Mouse (Mus musculus): ENCODE measurements around the gene Spry2. TPM values are rescaled to one million over a fixed set of nuclear protein-coding genes. Genes with fewer than 3 reads are reported as not detected.

Spry2 gene
- polyA plus RNA-seq, 1 experiment, result 32.0 TPM

DNA sequence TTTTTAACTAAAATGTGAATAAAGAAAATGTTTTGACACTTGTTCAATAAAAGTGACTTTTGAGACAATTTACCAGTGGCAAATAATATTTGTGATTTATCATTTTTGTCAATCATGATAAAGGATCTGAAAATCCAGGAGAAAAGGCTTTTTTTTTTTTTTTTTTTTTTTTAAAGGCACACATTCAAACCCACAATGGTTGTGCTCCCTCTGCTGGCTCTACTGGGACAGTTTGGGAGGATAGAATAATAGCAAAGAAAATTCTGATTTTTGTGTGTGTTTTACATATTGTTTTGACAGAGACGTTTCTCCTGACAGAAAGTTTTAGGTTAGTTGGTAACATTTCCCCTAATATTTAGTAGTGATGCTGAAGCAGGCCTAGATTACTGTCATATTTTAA is 28.1 kb upstream of the Spry2 start:
- Histone ChIP-seq H3K79me2 (ENCODE audit: control insufficient read depth, insufficient read depth) (no peaks in the 10 kb centered on the region), H3ac (ENCODE audit: control insufficient read depth, insufficient read length) (no peak overlapping the region), H3K27me3 (ENCODE audit: control insufficient read depth, insufficient read depth, insufficient read length) (no peaks in the 10 kb centered on the region), H3K4me3 (no peak overlapping the region), H3K4me2 (ENCODE audit: low read depth) (no peak overlapping the region), H3K36me3 (ENCODE audit: control insufficient read depth, insufficient read depth) (no peaks in the 10 kb centered on the region)
- no peak for TF ChIP-seq CEBPB (IDR thresholded peaks at IDR 0.05; ENCODE audit: insufficient read depth, poor library complexity, severe bottlenecking)
- TF ChIP-seq E2F4 (IDR thresholded peaks at IDR 0.05; ENCODE audit: insufficient read depth), result no peak
- no peak for TF ChIP-seq SRF (IDR thresholded peaks at IDR 0.05; ENCODE audit: control insufficient read depth, insufficient read length, low read depth)
- TF ChIP-seq TCF3 (IDR thresholded peaks at IDR 0.05; ENCODE audit: insufficient read length, low read depth), result no peak
- TF ChIP-seq USF1 (IDR thresholded peaks at IDR 0.05; ENCODE audit: low read depth), result no peak
- TF ChIP-seq POLR2AphosphoS2 (IDR thresholded peaks at IDR 0.05; ENCODE audit: insufficient read length, low read depth), result no peak

DNA sequence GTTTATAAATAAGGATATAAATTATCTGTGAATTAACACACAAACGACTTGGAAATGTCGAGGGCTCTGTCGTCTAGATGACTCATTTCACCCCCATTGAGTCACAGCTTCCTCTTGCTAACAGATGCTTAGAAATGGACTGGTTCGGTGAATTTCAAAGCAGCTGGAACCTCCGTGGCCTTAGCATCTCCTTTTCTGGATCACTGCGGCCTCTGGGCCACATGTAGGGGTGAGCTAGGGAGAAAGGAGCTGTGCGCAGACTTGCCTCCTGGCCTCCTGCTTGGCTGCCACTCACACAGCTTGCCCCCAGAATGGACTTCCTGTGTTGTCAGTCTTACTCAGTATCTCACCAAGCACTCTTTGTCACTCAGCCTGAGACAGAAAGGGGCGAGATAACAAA is 26.3 kb upstream of the Spry2 start:
- no peaks in the 10 kb centered on the region for H3K79me2 ChIP-seq (ENCODE audit: control insufficient read depth, insufficient read depth)
- no peak overlapping the region for H3ac ChIP-seq (ENCODE audit: control insufficient read depth, insufficient read length)
- peak overlapping the region; percentile 66 for H3K4me2 ChIP-seq (ENCODE audit: low read depth)
- H3K4me3 ChIP-seq, result no peak overlapping the region
- no peaks in the 10 kb centered on the region for H3K36me3 ChIP-seq (ENCODE audit: control insufficient read depth, insufficient read depth)
- no peak for TF ChIP-seq SRF (IDR thresholded peaks at IDR 0.05; ENCODE audit: control insufficient read depth, insufficient read length, low read depth)
- TF ChIP-seq POLR2AphosphoS2 (IDR thresholded peaks at IDR 0.05; ENCODE audit: insufficient read length, low read depth), result no peak
- TF ChIP-seq REST (IDR thresholded peaks at IDR 0.05; ENCODE audit: insufficient read depth, insufficient read length), result no peak
- TF ChIP-seq TCF3 (IDR thresholded peaks at IDR 0.05; ENCODE audit: insufficient read length, low read depth), result no peak
- no peak for TF ChIP-seq MAX (IDR thresholded peaks at IDR 0.05; ENCODE audit: low read depth)
- no peak for TF ChIP-seq TCF12 (IDR thresholded peaks at IDR 0.05; ENCODE audit: insufficient read depth, poor library complexity, severe bottlenecking)
- TF ChIP-seq USF1 (IDR thresholded peaks at IDR 0.05; ENCODE audit: low read depth), result no peak
- TF ChIP-seq MYOG (IDR thresholded peaks at IDR 0.05; ENCODE audit: control insufficient read depth in 1 of 3, insufficient read depth in 1 of 3, insufficient read length in 2 of 3, low read depth in 2 of 3), result no peak
- no peak for TF ChIP-seq POLR2A (IDR thresholded peaks at IDR 0.05; ENCODE audit: insufficient read length, low read depth)
- TF ChIP-seq CEBPB (IDR thresholded peaks at IDR 0.05; ENCODE audit: insufficient read depth, poor library complexity, severe bottlenecking), result no peak
- no peak for TF ChIP-seq MYOD1 (IDR thresholded peaks at IDR 0.05; ENCODE audit: control insufficient read depth in 1 of 3, insufficient read length in 2 of 3, low read depth in 2 of 3)
- TF ChIP-seq E2F4 (IDR thresholded peaks at IDR 0.05; ENCODE audit: insufficient read depth), result no peak
- H3K27me3 ChIP-seq (ENCODE audit: control insufficient read depth, insufficient read depth, insufficient read length), result no peaks in the 10 kb centered on the region

DNA sequence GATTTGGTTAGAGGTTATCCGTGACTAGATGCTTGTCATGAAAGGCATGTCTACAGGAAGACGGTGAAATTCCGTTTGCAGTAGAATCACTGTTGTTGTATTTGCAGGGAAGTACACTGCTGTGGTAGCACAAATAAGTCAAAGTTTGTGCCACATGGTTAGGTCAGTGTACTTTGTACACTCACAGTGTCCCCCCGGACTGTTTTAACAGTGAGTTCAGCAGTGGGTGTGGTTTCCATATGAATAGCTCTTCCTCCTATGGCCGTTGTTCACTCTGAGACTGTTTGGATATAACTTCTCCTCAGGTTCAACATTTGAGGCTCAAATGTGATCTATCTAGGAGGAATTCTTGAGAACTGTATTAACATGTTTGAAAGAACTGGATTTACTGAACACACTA is 25.8 kb upstream of the Spry2 start:
- Histone ChIP-seq H3K36me3 (ENCODE audit: control insufficient read depth, insufficient read depth) (no peaks in the 10 kb centered on the region), H3K4me3 (no peak overlapping the region), H3ac (ENCODE audit: control insufficient read depth, insufficient read length) (no peak overlapping the region), H3K27me3 (ENCODE audit: control insufficient read depth, insufficient read depth, insufficient read length) (no peaks in the 10 kb centered on the region), H3K79me2 (ENCODE audit: control insufficient read depth, insufficient read depth) (no peaks in the 10 kb centered on the region), H3K4me2 (ENCODE audit: low read depth) (peak overlapping the region; percentile 66)
- no peak for TF ChIP-seq TCF12 (IDR thresholded peaks at IDR 0.05; ENCODE audit: insufficient read depth, poor library complexity, severe bottlenecking)
- TF ChIP-seq TCF3 (IDR thresholded peaks at IDR 0.05; ENCODE audit: insufficient read length, low read depth), result no peak
- no peak for TF ChIP-seq E2F4 (IDR thresholded peaks at IDR 0.05; ENCODE audit: insufficient read depth)
- TF ChIP-seq POLR2A (IDR thresholded peaks at IDR 0.05; ENCODE audit: insufficient read length, low read depth), result no peak
- no peak for TF ChIP-seq REST (IDR thresholded peaks at IDR 0.05; ENCODE audit: insufficient read depth, insufficient read length)
- TF ChIP-seq MAX (IDR thresholded peaks at IDR 0.05; ENCODE audit: low read depth), result no peak
- no peak for TF ChIP-seq MYOG (IDR thresholded peaks at IDR 0.05; ENCODE audit: control insufficient read depth in 1 of 3, insufficient read depth in 1 of 3, insufficient read length in 2 of 3, low read depth in 2 of 3)
- no peak for TF ChIP-seq POLR2AphosphoS2 (IDR thresholded peaks at IDR 0.05; ENCODE audit: insufficient read length, low read depth)
- no peak for TF ChIP-seq SRF (IDR thresholded peaks at IDR 0.05; ENCODE audit: control insufficient read depth, insufficient read length, low read depth)
- TF ChIP-seq USF1 (IDR thresholded peaks at IDR 0.05; ENCODE audit: low read depth), result no peak
- TF ChIP-seq CEBPB (IDR thresholded peaks at IDR 0.05; ENCODE audit: insufficient read depth, poor library complexity, severe bottlenecking), result no peak
- no peak for TF ChIP-seq MYOD1 (IDR thresholded peaks at IDR 0.05; ENCODE audit: control insufficient read depth in 1 of 3, insufficient read length in 2 of 3, low read depth in 2 of 3)

DNA sequence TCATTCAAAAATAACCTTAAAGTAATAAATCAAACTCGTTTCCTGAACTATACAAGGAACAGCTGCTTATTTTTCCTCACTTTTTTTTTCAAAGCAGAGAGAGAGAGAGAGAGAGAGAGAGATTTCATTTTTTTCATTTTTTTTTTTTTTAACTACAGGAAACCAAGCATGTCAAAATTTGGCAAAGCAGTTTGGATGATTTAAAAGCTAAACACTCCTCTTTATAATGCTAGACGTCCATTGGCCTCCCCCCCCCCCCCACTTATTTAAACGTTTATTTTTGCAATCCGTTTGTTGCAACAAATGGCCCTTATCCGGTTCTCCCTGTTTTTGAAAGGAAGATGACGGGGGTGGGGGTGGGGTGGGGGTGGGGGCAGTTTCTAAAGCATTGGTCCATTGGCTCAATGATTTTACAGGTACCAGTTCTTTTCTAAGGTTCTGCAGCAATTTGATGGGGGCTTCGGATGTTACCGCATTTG is 24.6 kb upstream of the Spry2 start:
- Histone ChIP-seq H3K36me3 (ENCODE audit: control insufficient read depth, insufficient read depth) (no peaks in the 10 kb centered on the region), H3K4me2 (ENCODE audit: low read depth) (no peak overlapping the region), H3K79me2 (ENCODE audit: control insufficient read depth, insufficient read depth) (no peaks in the 10 kb centered on the region), H3ac (ENCODE audit: control insufficient read depth, insufficient read length) (no peak overlapping the region), H3K4me3 (no peak overlapping the region), H3K27me3 (ENCODE audit: control insufficient read depth, insufficient read depth, insufficient read length) (no peaks in the 10 kb centered on the region)
- TF ChIP-seq MYOG (IDR thresholded peaks at IDR 0.05; ENCODE audit: control insufficient read depth in 1 of 3, insufficient read depth in 1 of 3, insufficient read length in 2 of 3, low read depth in 2 of 3) (no peak), POLR2AphosphoS2 (IDR thresholded peaks at IDR 0.05; ENCODE audit: insufficient read length, low read depth) (no peak), TCF3 (IDR thresholded peaks at IDR 0.05; ENCODE audit: insufficient read length, low read depth) (no peak), SRF (IDR thresholded peaks at IDR 0.05; ENCODE audit: control insufficient read depth, insufficient read length, low read depth) (no peak), MAX (IDR thresholded peaks at IDR 0.05; ENCODE audit: low read depth) (no peak), REST (IDR thresholded peaks at IDR 0.05; ENCODE audit: insufficient read depth, insufficient read length) (no peak), MYOD1 (IDR thresholded peaks at IDR 0.05; ENCODE audit: control insufficient read depth in 1 of 3, insufficient read length in 2 of 3, low read depth in 2 of 3) (no peak), USF1 (IDR thresholded peaks at IDR 0.05; ENCODE audit: low read depth) (no peak), POLR2A (IDR thresholded peaks at IDR 0.05; ENCODE audit: insufficient read length, low read depth) (no peak), E2F4 (IDR thresholded peaks at IDR 0.05; ENCODE audit: insufficient read depth) (no peak), TCF12 (IDR thresholded peaks at IDR 0.05; ENCODE audit: insufficient read depth, poor library complexity, severe bottlenecking) (no peak), CEBPB (IDR thresholded peaks at IDR 0.05; ENCODE audit: insufficient read depth, poor library complexity, severe bottlenecking) (no peak)

Measured in myocyte (in vitro differentiated cells).